In genomic region chr11:75965674-75966400, GRCm38 (mm10) we compare ENCODE assay signal across 8 mouse cellular contexts. TPM values are rescaled to one million over a fixed set of nuclear protein-coding genes. Genes with fewer than 3 reads are reported as not detected.
DNase-seq lines count a peak whose midpoint lies in the region; ATAC-seq and TF ChIP-seq lines count a peak whose summit lies in the region.

No protein-coding gene starts in this region.

- no peak for TF ChIP-seq POLR2A in ES-Bruce4 (IDR thresholded peaks at IDR 0.05; ENCODE audit: insufficient read depth, low read length)

- no peak for TF ChIP-seq EP300 in ES-Bruce4 (IDR thresholded peaks at IDR 0.05; ENCODE audit: insufficient read depth, low read depth, low read length)

- H3K36me3 ChIP-seq in heart, embryonic 14.5 days (ENCODE audit: control insufficient read depth, insufficient read depth, low read length) = no peaks in the 10 kb centered on the region
- no peaks in the 10 kb centered on the region for H3K36me3 ChIP-seq in ES-Bruce4 (ENCODE audit: control insufficient read depth, insufficient read depth, low read length, poor library complexity, severe bottlenecking)
- H3K36me3 ChIP-seq in forebrain, embryonic 11.5 days (ENCODE audit: control insufficient read depth, insufficient read depth, low read length) = no peaks in the 10 kb centered on the region
- H3K36me3 ChIP-seq in limb, embryonic 13.5 days = no peaks in the 10 kb centered on the region
- no peaks in the 10 kb centered on the region for H3K36me3 ChIP-seq in stomach, embryonic 16.5 days (ENCODE audit: control insufficient read depth, insufficient read depth, low read length)

- WGBS in heart, embryonic 14.5 days = 14% methylated on average over 28 of the region's 28 CpGs
- 4% methylated on average over 28 of the region's 28 CpGs for WGBS in forebrain, embryonic 11.5 days
- WGBS in limb, embryonic 13.5 days = 6% methylated on average over 28 of the region's 28 CpGs
- WGBS in stomach, embryonic 16.5 days = 14% methylated on average over 28 of the region's 28 CpGs

- intact Hi-C loops in heart, postnatal 10 days (cut with DNase I) = loop anchor here (5.0 kb wide), 2 partner anchors 201 to 254 kb away; no protein-coding TSS in a partner anchor

- DNase-seq in heart, postnatal 10 days = no peak
- DNase-seq in forebrain, embryonic 11.5 days (ENCODE audit: low spot score) = peak; percentile 65
- no peak for DNase-seq in right cerebral cortex, adult 2 months (ENCODE audit: low spot score in 2 of 2)
- DNase-seq in cerebellum, adult 11 months = no peak

- no peak for TF ChIP-seq CTCF in ES-Bruce4 (IDR thresholded peaks at IDR 0.05; ENCODE audit: low read depth, low read length)

- peak overlapping the region; percentile 99 for H3K4me2 ChIP-seq in heart, embryonic 14.5 days (ENCODE audit: low read length)
- peak overlapping the region; percentile 91 for H3K4me2 ChIP-seq in forebrain, embryonic 11.5 days (ENCODE audit: low read depth, low read length, severe bottlenecking)
- peak overlapping the region; percentile 94 for H3K4me2 ChIP-seq in limb, embryonic 13.5 days (replicated peaks)
- H3K4me2 ChIP-seq in stomach, embryonic 16.5 days (ENCODE audit: low read depth, low read length) = peak overlapping the region; percentile 93

- no peaks in the 10 kb centered on the region for H3K9me3 ChIP-seq in heart, embryonic 14.5 days (ENCODE audit: control insufficient read depth, low read length)
- H3K9me3 ChIP-seq in ES-Bruce4 (replicated peaks; ENCODE audit: control insufficient read depth, insufficient read depth, low read length, poor library complexity, severe bottlenecking) = no peaks in the 10 kb centered on the region
- no peaks in the 10 kb centered on the region for H3K9me3 ChIP-seq in forebrain, embryonic 11.5 days (ENCODE audit: control insufficient read depth, low read length)
- H3K9me3 ChIP-seq in limb, embryonic 13.5 days = no peaks in the 10 kb centered on the region
- H3K9me3 ChIP-seq in stomach, embryonic 16.5 days (replicated peaks; ENCODE audit: control insufficient read depth, low read length) = no peaks in the 10 kb centered on the region

- peaks cover 10 to 16% of the 10 kb centered on the region in 2 experiments for H3K4me1 ChIP-seq in heart, embryonic 14.5 days (ENCODE audit: control insufficient read depth in 2 of 2, insufficient read depth in 2 of 2, low read length in 2 of 2)
- H3K4me1 ChIP-seq in ES-Bruce4 (ENCODE audit: control insufficient read depth, insufficient read depth, low read length) = no peaks in the 10 kb centered on the region
- H3K4me1 ChIP-seq in forebrain, embryonic 11.5 days (replicated peaks; ENCODE audit: control insufficient read depth, insufficient read depth, low read length) = peaks cover 30% of the 10 kb centered on the region
- peaks cover 25% of the 10 kb centered on the region for H3K4me1 ChIP-seq in limb, embryonic 13.5 days
- peaks cover 13% of the 10 kb centered on the region; the same call in 1 of the 2 replicates for H3K4me1 ChIP-seq in stomach, embryonic 16.5 days (ENCODE audit: control insufficient read depth, insufficient read depth, low read length)

- H3K27ac ChIP-seq in heart, embryonic 14.5 days (replicated peaks in 1 of 2; ENCODE audit: control insufficient read depth in 1 of 2, insufficient read depth in 1 of 2, low read depth in 2 of 2, low read length in 2 of 2) = no peak overlapping the region
- no peak overlapping the region for H3K27ac ChIP-seq in ES-Bruce4 (ENCODE audit: insufficient read depth, low read length)
- no peak overlapping the region for H3K27ac ChIP-seq in forebrain, embryonic 11.5 days (ENCODE audit: low read depth, low read length)
- no peak overlapping the region for H3K27ac ChIP-seq in limb, embryonic 13.5 days
- peak overlapping the region; percentile 71; the same call in 1 of the 2 replicates for H3K27ac ChIP-seq in stomach, embryonic 16.5 days (ENCODE audit: low read length)

- peak overlapping the region; percentile 72 to 77 for H3K4me3 ChIP-seq in heart, embryonic 14.5 days (ENCODE audit: control insufficient read depth in 1 of 2, insufficient read depth in 1 of 2, low read depth in 1 of 2, low read length in 2 of 2)
- H3K4me3 ChIP-seq in ES-Bruce4 (ENCODE audit: low read depth, low read length) = peak overlapping the region; percentile 87
- H3K4me3 ChIP-seq in forebrain, embryonic 11.5 days (ENCODE audit: low read depth, low read length) = peak overlapping the region; percentile 58
- peak overlapping the region; percentile 71 for H3K4me3 ChIP-seq in limb, embryonic 13.5 days
- peak overlapping the region; percentile 65 for H3K4me3 ChIP-seq in stomach, embryonic 16.5 days (replicated peaks; ENCODE audit: low read length)

- peaks cover 4% of the 10 kb centered on the region; the same call in 1 of the 2 replicates for H3K27me3 ChIP-seq in heart, embryonic 14.5 days (ENCODE audit: control insufficient read depth, insufficient read depth, low read length)
- no peaks in the 10 kb centered on the region for H3K27me3 ChIP-seq in ES-Bruce4 (ENCODE audit: control insufficient read depth, insufficient read depth, low read length, poor library complexity, severe bottlenecking)
- peaks cover 2% of the 10 kb centered on the region; the same call in 1 of the 2 replicates for H3K27me3 ChIP-seq in forebrain, embryonic 11.5 days (ENCODE audit: control insufficient read depth, insufficient read depth, low read length)
- peaks cover 41% of the 10 kb centered on the region for H3K27me3 ChIP-seq in limb, embryonic 13.5 days
- H3K27me3 ChIP-seq in stomach, embryonic 16.5 days (ENCODE audit: control insufficient read depth, insufficient read depth, low read length) = no peaks in the 10 kb centered on the region

- no peak for ATAC-seq in heart, embryonic 14.5 days (ENCODE audit: insufficient number of reproducible peaks, insufficient read depth, low FRiP score, low read depth)
- no peak for ATAC-seq in forebrain, embryonic 11.5 days (replicated peaks; ENCODE audit: low FRiP score)
- ATAC-seq in limb, embryonic 13.5 days (ENCODE audit: low FRiP score, low read depth) = no peak
- no peak for ATAC-seq in stomach, embryonic 16.5 days (ENCODE audit: insufficient read depth, low FRiP score)

- H3K9ac ChIP-seq in heart, embryonic 14.5 days (ENCODE audit: low read length) = peak overlapping the region; percentile 79
- peak overlapping the region; percentile 83 for H3K9ac ChIP-seq in ES-Bruce4 (ENCODE audit: low read depth, poor library complexity, severe bottlenecking)
- H3K9ac ChIP-seq in forebrain, embryonic 11.5 days (ENCODE audit: low read length) = peak overlapping the region; percentile 64
- H3K9ac ChIP-seq in limb, embryonic 13.5 days = peak overlapping the region; percentile 75
- H3K9ac ChIP-seq in stomach, embryonic 16.5 days (ENCODE audit: low read length) = peak overlapping the region; percentile 79

RNA-seq across cellular contexts. Expression of gene Rph3al, which starts 27.6 kb away (rescaled TPM):
- polyA plus RNA-seq in heart, embryonic 14.5 days (2014; fragmentation: Nextera tagmentation; extraction: Ambion mirVana) = 5.6 and 7.3 TPM in 2 replicates
- total RNA-seq in heart, postnatal 10 days (2021) = 10 to 100 TPM; 23.2 to 25.0 TPM
- polyA plus RNA-seq in ES-Bruce4 (2011; ENCODE audit: insufficient read depth, insufficient read length, low read depth, missing spikeins) = 2.3 and 3.7 TPM in 2 replicates
- polyA plus RNA-seq in forebrain, embryonic 11.5 days (2014; fragmentation: Nextera tagmentation; extraction: Ambion mirVana) = 1.1 and 2.5 TPM in 2 replicates
- polyA plus RNA-seq in limb, embryonic 13.5 days (2015; fragmentation: Nextera tagmentation; extraction: Ambion mirVana) = 2.5 and 2.6 TPM in 2 replicates
- 10.5 and 10.9 TPM in 2 replicates for polyA plus RNA-seq in stomach, embryonic 16.5 days (2015; fragmentation: Nextera tagmentation; extraction: Ambion mirVana)

RNA-seq across cellular contexts. Expression of gene 1700016K19Rik, which starts 33.9 kb away (rescaled TPM):
- polyA plus RNA-seq in heart, embryonic 14.5 days (2014; fragmentation: Nextera tagmentation; extraction: Ambion mirVana) = 0.22 TPM in 1 of 2 replicates, not detected in the other
- not detected for total RNA-seq in heart, postnatal 10 days (2021)
- polyA plus RNA-seq in ES-Bruce4 (2011; ENCODE audit: insufficient read depth, insufficient read length, low read depth, missing spikeins) = not detected in 2 replicates
- 0.41 TPM in 1 of 2 replicates, not detected in the other for polyA plus RNA-seq in forebrain, embryonic 11.5 days (2014; fragmentation: Nextera tagmentation; extraction: Ambion mirVana)
- 0.22 and 0.64 TPM in 2 replicates for polyA plus RNA-seq in limb, embryonic 13.5 days (2015; fragmentation: Nextera tagmentation; extraction: Ambion mirVana)
- 2.9 and 3.7 TPM in 2 replicates for polyA plus RNA-seq in stomach, embryonic 16.5 days (2015; fragmentation: Nextera tagmentation; extraction: Ambion mirVana)
